In the genomic region with DNA sequence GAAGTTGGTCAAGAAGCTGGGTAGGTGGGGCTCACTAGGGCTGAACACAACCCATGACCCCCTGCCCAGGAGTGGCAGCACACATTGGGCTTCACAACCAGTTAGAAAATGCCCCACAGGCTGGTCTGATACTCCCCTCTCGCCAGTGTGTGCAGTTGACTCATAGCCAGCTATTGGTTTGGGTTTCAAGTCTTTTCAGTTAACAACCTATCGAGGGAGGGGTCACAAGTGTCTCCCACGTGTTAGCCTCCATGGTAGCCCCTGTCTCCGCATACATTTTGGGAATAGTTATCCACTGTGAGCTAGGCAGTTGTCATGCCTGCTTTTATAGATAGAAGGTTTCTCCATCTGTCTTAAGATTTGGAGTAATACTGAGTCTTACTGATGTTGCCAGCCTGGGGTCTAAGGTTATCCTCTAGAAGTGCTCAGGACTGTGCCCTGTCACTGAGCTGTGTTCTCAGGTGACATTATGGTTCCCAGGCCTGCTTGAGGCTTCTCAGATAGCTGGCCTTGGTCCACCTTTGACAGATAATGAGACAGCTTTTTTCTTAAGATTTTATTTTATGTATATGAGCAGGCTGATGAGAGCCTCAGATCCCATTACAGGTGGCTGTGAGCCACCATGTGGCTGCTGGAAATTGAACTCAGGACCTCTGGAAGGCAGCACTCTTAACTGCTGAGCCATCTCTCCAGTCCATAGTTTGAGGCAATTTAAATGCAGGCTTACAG, we compare ENCODE assay signal across 9 mouse cellular contexts. TPM values are rescaled to one million over a fixed set of nuclear protein-coding genes. Genes with fewer than 3 reads are reported as not detected.
DNase-seq lines count a peak whose midpoint lies in the region; ATAC-seq and TF ChIP-seq lines count a peak whose summit lies in the region.
"Had no signal": no experiment of that assay in that cellular context is flagged by ENCODE, and none has a peak within 500 bp of the region (broad histone marks: within the 10 kb centered on the region; RNA-seq: fewer than 3 reads in every experiment).

No protein-coding gene starts in this region.

- ATAC-seq in limb, embryonic 15.5 days (ENCODE audit: insufficient number of reproducible peaks, low FRiP score, low TSS enrichment, low read depth) = no peak
- no peak for ATAC-seq in erythroid progenitor cell, adult 5-6 weeks (replicated peaks; ENCODE audit: low FRiP score, poor library complexity, severe bottlenecking)

- peaks cover 8% of the 10 kb centered on the region for H3K4me1 ChIP-seq in cerebellum, adult 2 months (ENCODE audit: control insufficient read depth, insufficient read depth, low read length)
- H3K4me1 ChIP-seq in thymus, adult 2 months (replicated peaks; ENCODE audit: control insufficient read depth, insufficient read depth, low read length) = peaks cover 25% of the 10 kb centered on the region
- H3K4me1 ChIP-seq in limb, embryonic 15.5 days = peaks cover 51% of the 10 kb centered on the region

- DNase-seq in cerebellum, adult 2 months = no peak
- no peak for DNase-seq in cerebellum, adult 11 months
- DNase-seq in thymus, adult 2 months = no peak
- no peak for DNase-seq in thymus, postnatal 4 days
- no peak for DNase-seq in Muller cell, postnatal 12 days (ENCODE audit: inconsistent ontology term)
- DNase-seq in ovary, adult 18-20 months (ENCODE audit: low spot score) = no peak
- DNase-seq: lung, postnatal 4 days had no signal

- H3K36me3 ChIP-seq in thymus, adult 2 months (ENCODE audit: control insufficient read depth, insufficient read depth, low read length) = peaks cover 21% of the 10 kb centered on the region
- H3K36me3 ChIP-seq in limb, embryonic 15.5 days = peaks cover 58% of the 10 kb centered on the region

- H3K9me3 ChIP-seq in limb, embryonic 15.5 days = no peaks in the 10 kb centered on the region

- H3K27ac ChIP-seq in cerebellum, adult 2 months (ENCODE audit: insufficient read depth, low read length) = no peak overlapping the region
- peak overlapping the region; percentile 30 for H3K27ac ChIP-seq in thymus, adult 2 months (ENCODE audit: control insufficient read depth, insufficient read depth, low read length)
- peak overlapping the region; percentile 97 for H3K27ac ChIP-seq in limb, embryonic 15.5 days

- H3K27me3 ChIP-seq in cerebellum, adult 2 months (ENCODE audit: control insufficient read depth, insufficient read depth, low read length) = no peaks in the 10 kb centered on the region
- H3K27me3 ChIP-seq in thymus, adult 2 months (ENCODE audit: control insufficient read depth, insufficient read depth, low read length) = no peaks in the 10 kb centered on the region
- no peaks in the 10 kb centered on the region for H3K27me3 ChIP-seq in limb, embryonic 15.5 days

- peak overlapping the region; percentile 27 for H3K4me3 ChIP-seq in cerebellum, adult 2 months (replicated peaks; ENCODE audit: insufficient read depth, low read depth, low read length)
- peak overlapping the region; percentile 77 for H3K4me3 ChIP-seq in thymus, adult 2 months (ENCODE audit: control insufficient read depth, insufficient read depth, low read length)
- peak overlapping the region; percentile 75 for H3K4me3 ChIP-seq in limb, embryonic 15.5 days

- peak overlapping the region; percentile 85 for H3K4me2 ChIP-seq in limb, embryonic 15.5 days

- peak overlapping the region; percentile 97 for H3K9ac ChIP-seq in limb, embryonic 15.5 days

- TF ChIP-seq POLR2A in cerebellum, adult 2 months (IDR thresholded peaks at IDR 0.05; ENCODE audit: borderline replicate concordance, insufficient read depth, low read length) = no peak
- no peak for TF ChIP-seq POLR2A in thymus, adult 2 months (IDR thresholded peaks at IDR 0.05; ENCODE audit: control insufficient read depth, extremely low read depth, insufficient read depth, low read length, poor library complexity)

- WGBS in cerebellum, adult 2 months = 23% methylated on average over 4 of the region's 4 CpGs
- 23% methylated on average over 4 of the region's 4 CpGs for WGBS in thymus, adult 2 months
- WGBS in limb, embryonic 15.5 days = 4% methylated on average over 4 of the region's 4 CpGs

- TF ChIP-seq CTCF in cerebellum, adult 2 months (IDR thresholded peaks at IDR 0.05; ENCODE audit: borderline replicate concordance, insufficient read depth, low read depth, low read length) = no peak
- no peak for TF ChIP-seq CTCF in thymus, adult 2 months (IDR thresholded peaks at IDR 0.05; ENCODE audit: borderline replicate concordance, control insufficient read depth, extremely low read depth, insufficient read depth, low read length, poor library complexity)

RNA-seq across cellular contexts. Expression of a gene that starts 1.4 kb away (rescaled TPM):
- 808 and 827 TPM in 2 replicates for polyA plus RNA-seq in cerebellum, adult 2 months (2012; rRNA removed)
- 3,187 and 3,626 TPM in 2 replicates for polyA plus RNA-seq in thymus, adult 2 months (2012; rRNA removed)
- 509 and 665 TPM in 2 replicates for polyA plus RNA-seq in limb, embryonic 15.5 days (2015; fragmentation: Nextera tagmentation; extraction: Ambion mirVana)
- total RNA-seq in erythroid progenitor cell, adult 5-6 weeks (2015; ENCODE audit: low replicate concordance) = 515 and 750 TPM in 2 replicates
- total RNA-seq in erythroid progenitor cell, adult 5-6 weeks (2017; ENCODE audit: low replicate concordance) = 184 and 203 TPM in 2 replicates

RNA-seq across cellular contexts. Expression of a gene that starts 16.3 kb away (rescaled TPM):
- 16.5 and 18.4 TPM in 2 replicates for polyA plus RNA-seq in cerebellum, adult 2 months (2012; rRNA removed)
- polyA plus RNA-seq in thymus, adult 2 months (2012; rRNA removed) = 31.3 and 37.7 TPM in 2 replicates
- polyA plus RNA-seq in limb, embryonic 15.5 days (2015; fragmentation: Nextera tagmentation; extraction: Ambion mirVana) = 30.6 and 33.9 TPM in 2 replicates
- 9.7 and 10.5 TPM in 2 replicates for total RNA-seq in erythroid progenitor cell, adult 5-6 weeks (2015; ENCODE audit: low replicate concordance)
- 0.76 and 9.8 TPM in 2 replicates for total RNA-seq in erythroid progenitor cell, adult 5-6 weeks (2017; ENCODE audit: low replicate concordance)

RNA-seq across cellular contexts. Expression of a gene that starts 20.9 kb away (rescaled TPM):
- 2.3 and 3.2 TPM in 2 replicates for polyA plus RNA-seq in cerebellum, adult 2 months (2012; rRNA removed)
- 10.6 and 11.6 TPM in 2 replicates for polyA plus RNA-seq in thymus, adult 2 months (2012; rRNA removed)
- polyA plus RNA-seq in limb, embryonic 15.5 days (2015; fragmentation: Nextera tagmentation; extraction: Ambion mirVana) = 15.5 and 16.2 TPM in 2 replicates
- total RNA-seq in erythroid progenitor cell, adult 5-6 weeks (2015; ENCODE audit: low replicate concordance) = not detected in 2 replicates
- not detected in 2 replicates for total RNA-seq in erythroid progenitor cell, adult 5-6 weeks (2017; ENCODE audit: low replicate concordance)

RNA-seq across cellular contexts. Expression of a gene that starts 35.4 kb away (rescaled TPM):
- polyA plus RNA-seq in cerebellum, adult 2 months (2012; rRNA removed) = 0.29 TPM in 1 of 2 replicates, not detected in the other
- polyA plus RNA-seq in thymus, adult 2 months (2012; rRNA removed) = 0.35 and 0.59 TPM in 2 replicates
- polyA plus RNA-seq in limb, embryonic 15.5 days (2015; fragmentation: Nextera tagmentation; extraction: Ambion mirVana) = 5.4 and 6.2 TPM in 2 replicates
- not detected in 2 replicates for total RNA-seq in erythroid progenitor cell, adult 5-6 weeks (2015; ENCODE audit: low replicate concordance)
- not detected in 2 replicates for total RNA-seq in erythroid progenitor cell, adult 5-6 weeks (2017; ENCODE audit: low replicate concordance)

Comparison
In these comparisons a context has a peak if more than half of its experiments do, and no peak if none do; other contexts are left out.
1. H3K4me3 ChIP-seq: peak in every context shown above with its lines; median percentile 77 in thymus, adult 2 months; 75 in limb, embryonic 15.5 days; 27 in cerebellum, adult 2 months.